Mouse (Mus musculus) c-Kit-positive CD71-positive TER-119-negative erythroid progenitor cells, embryonic 14.5 days (primary cell): ENCODE measurements at regions not wholly inside any gene's neighbourhood (a gene's known extent, or its start where the extent isn't known, plus 50 kb on each side); places are given as distances from the start of the nearest gene placed in this dataset.

ENCODE experiments used
- DNase-seq: peaks from one replicate; pipeline ENCODE4 v3.0.0-alpha.2; 2013; ENCODE audit warnings: low read depth

- no peak for DNase-seq
Measured at GRCm38 (mm10) chr10:43792618-43793017, 108.9 kb downstream of the Qrsl1 start.

GRCm38 (mm10) chr10:43794587-43794986 lies 107.0 kb downstream of the Qrsl1 start:
- DNase-seq = no peak

DNA sequence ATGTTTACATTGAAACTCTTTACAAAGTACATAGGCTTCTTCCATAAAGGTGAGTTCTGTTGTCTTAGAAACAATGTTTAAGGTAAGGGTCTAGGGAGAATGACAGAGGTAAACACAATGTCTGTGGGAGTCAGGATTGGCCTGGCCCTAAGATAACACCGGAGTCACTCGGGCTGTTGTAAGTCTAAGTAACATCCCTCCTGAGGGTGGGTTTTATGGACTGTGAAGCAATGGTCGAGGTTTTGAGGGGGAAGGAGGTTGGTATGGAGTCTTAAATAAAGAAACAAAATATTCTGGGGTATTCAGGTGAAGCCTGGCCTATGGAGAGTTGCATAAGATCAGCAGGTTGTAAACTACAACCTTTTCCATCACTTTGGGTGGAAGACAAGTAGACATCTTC lies 101.5 kb downstream of the Qrsl1 start:
- DNase-seq = no peak

DNA sequence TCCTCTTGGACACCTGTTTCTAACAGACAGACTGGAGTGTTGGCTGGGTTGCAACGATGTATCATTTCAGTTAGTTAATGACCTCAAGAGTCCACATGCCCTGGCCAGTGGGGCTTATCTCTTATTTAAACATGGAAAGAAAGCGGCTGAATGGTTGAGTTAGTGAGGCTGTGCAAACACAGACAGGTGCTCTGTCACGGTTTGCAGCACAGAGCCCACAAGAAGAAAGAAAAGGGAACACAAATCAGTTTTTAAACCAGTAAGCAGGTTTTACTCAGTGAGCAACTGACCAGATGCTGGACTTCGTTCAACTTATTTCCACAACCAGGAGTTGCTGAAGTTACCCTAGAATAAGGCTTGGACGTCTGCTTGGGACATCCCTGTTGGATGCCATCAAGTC lies 86.3 kb downstream of the Qrsl1 start:
- no peak for DNase-seq

DNA sequence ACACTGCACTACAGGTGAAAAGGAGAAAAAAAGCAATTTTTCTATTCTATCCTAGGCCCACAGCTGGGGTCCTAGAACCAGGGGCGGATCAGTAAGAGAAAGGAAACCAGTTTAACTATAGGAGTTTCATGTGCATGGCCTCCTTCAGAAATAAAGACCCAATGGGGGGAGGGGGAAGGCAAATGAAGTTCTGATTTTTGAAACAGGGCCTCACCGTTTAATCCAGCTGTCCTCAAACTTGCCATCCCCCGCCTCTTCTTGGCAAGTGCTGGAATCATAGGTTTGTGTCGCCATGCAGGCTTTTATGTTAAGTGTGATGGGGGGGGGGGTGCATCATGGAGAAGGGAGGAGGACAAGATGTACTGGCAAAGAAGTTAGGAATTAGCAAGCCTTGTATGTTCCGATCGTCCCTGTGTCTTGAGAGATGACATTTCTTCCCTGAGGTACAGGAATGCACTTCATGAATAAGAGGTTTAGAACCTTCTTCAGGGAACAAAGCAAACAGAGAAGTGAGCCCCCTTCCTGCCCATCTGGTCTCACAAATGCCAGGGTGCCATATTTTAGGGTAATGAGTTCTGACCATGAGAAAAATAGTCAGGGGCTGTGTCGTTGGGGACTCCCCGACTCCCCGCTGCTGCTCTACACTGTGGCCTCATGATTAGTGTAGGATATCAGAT lies 83.9 kb downstream of the Qrsl1 start:
- no peak for DNase-seq

- no peak for DNase-seq
Measured at GRCm38 (mm10) chr10:43818623-43819022, 82.9 kb downstream of the Qrsl1 start.

DNA sequence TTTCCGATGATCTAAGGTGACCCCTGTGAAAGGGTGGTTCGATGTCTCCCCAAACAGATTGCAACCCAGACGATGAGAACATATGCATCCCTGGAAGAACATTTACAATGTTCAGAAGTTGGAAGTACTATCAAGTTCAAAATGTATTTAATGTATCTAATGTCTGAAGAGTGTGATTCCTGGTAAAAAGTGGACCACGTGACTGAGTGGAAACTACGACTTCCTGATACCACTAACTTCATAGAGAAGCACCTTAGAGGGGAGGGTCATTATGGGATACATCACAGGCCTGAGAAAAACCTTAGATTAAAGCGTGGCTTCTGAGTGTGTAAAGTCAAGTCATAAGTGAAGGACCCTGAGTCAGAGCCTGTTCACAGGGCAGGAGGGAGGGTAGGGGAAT lies 82.1 kb downstream of the Qrsl1 start:
- DNase-seq = no peak

- DNase-seq = no peak
Measured at GRCm38 (mm10) chr10:43822615-43823014, 78.9 kb downstream of the Qrsl1 start.

DNA sequence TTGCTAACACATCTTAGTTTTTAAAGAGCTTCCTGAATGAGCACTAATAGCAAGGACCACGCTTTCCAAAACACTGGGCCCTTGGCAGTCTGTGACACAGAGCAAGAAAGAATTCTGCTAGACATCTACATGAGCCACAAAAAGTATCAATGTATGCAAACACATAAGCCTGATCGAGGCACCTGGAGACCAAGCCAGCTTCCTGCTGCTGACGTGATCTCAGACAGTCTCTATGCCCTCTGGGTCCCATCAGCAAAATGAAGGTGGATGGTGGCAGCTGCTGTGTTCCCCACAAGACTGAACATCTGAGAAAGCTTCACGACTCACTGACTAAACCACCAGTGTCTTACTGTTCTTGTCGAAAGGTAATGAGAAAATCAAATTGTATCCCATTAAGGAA lies 77.5 kb downstream of the Qrsl1 start:
- DNase-seq = no peak
